Mouse (Mus musculus): ENCODE data around the gene Gale.

Gene Gale

DNA sequence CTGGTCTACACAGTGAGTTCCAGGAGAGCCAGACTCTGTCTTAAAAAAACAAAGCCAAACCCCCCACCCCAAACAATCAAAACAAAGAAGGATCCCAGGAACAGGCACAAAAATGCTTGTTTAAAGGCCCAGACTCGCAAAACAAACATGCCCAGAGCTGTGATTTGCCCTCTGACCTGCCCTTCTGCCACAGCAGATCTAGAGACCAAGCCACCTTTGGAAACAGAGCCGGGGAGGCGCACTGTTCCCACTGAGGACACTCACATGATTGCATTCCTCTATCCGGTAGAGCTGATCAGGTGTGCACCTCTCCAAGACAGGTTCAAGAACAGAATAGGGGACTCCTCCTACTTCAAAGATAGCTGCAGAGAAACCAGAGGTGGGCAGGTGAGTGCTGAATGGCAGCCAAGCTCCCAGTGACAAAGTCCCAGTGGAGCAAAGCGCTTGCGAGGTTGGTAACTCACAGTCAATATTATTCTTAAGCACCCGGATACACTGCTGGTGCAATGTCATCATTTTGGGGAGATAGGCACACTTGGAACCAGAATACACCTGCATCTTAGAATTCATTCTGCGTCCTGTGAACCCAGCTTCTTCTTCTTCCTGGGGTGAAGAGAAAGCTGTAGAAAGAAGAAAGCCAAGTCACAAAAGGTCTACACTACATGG lies 45.4 kb downstream of the Gale start:
- no peak for DNase-seq (ENCODE audit: low read depth in 1 of 2, low spot score in 2 of 2)

DNA sequence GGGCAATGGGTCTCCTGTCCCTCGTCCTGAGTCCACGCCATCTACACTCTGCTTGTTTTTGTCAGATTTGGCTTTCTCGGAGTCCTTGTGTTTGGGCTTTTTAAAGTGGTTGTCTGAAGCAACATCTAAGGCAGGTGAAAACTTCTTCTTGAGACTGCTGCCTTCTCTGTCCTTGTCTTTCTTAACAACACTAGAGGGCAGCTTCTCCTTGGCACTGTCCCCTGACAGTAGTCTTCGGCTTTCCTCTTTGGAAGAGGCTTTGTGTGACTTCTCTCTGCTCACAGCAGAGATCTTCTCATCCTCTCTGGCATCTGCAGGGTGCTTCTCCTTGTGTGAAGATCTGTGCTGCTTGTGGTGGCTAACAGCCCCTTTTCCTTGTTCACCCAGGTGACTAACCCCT lies 47.1 kb downstream of the Gale start:
- DNase-seq (ENCODE audit: low read depth in 1 of 2, low spot score in 2 of 2), result no peak

DNA sequence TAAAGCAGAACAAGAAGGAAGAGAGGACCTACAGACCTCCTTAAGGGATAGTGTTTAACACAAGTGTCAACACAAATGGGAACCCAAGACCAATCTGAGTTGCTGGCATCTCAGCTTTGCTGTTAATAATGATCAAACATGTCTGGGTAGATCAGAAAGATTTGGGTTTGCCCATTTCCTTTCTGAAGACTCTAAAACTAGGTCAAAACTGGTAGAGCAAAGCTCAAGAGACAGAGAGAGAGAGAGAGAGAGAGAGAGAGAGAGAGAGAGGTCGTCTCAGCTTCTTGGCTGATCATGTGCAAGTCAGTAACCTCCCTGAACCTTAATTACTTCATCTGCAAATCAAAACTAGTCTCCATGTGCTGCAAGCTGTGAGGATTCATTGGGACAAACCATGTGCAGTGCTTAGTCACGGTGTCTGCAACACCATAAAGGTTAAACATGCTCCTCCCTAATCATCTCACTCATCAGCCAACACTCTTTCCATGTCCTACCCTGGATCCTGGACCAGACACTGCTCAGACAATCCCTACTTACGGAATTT lies 52.6 kb downstream of the Gale start:
- DNase-seq (ENCODE audit: low read depth in 1 of 2, low spot score in 2 of 2), result no peak

Measured in monocyte, adult 2 months (primary cell).